Mouse (Mus musculus) liver, adult 2 months (tissue): Measurements from ENCODE around the gene Itpkb.

ENCODE experiments used
- CTCF ChIP-seq: fragments of 200-500 bp; IDR thresholded peaks from 2 replicates; pipeline ENCODE4 v1.5.1; 2011; ENCODE audit warnings: low read depth, low read length, control low read depth
- POLR2A ChIP-seq: fragments of 200-500 bp; IDR thresholded peaks from 2 replicates; pipeline ENCODE4 v1.6.1; 2011; ENCODE audit warnings: low read length, control low read depth; ENCODE audit not compliant: insufficient read depth; ENCODE audit errors: extremely low read depth

DNA sequence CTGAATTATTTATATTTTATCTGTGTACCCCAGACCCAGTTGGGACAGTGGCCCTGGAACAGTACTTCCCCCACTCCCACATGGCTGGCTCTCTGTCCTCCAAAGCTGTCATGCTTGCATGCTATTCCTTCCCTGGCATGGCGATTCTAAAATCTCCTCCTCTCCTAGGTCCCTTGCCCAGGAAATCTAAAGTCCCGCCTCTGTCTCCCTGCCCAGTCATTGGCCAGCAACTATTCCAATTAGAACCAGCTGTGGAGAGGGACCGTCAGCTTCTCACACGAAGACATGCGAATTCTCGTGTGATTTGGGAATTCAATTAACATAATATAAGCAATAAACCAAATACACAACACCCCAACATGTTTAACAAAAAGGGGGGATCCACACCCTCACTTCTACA is 47.7 kb upstream of the Itpkb start:
- TF ChIP-seq POLR2A: no peak
- no peak for TF ChIP-seq CTCF
